Mouse (Mus musculus) cerebellum, adult 11 months (tissue): Measurements from ENCODE around the gene Phc1.

ENCODE experiments used
- DNase-seq: peaks from one replicate; pipeline ENCODE4 v3.0.0; 2022

Phc1 gene

DNA sequence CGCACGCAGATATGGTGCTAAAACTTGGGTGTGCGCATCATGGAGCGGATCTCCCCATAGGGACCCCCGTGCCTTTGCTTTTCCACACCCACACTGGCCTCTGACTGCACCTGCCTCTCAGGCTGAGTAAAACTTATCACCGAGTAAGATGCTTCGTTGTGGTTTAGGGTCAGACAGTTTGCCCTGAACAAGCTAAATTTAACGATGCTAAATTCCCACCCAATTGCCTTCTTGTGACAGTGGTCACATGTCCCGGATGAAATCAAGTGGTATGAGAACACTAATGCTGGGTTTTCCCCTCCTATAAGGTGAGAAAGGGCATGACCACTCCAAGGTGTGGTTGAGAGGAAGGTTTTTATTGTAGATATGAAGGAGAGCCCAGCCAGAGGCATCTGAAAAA is 46.6 kb downstream of the Phc1 start:
- DNase-seq = no peak

DNA sequence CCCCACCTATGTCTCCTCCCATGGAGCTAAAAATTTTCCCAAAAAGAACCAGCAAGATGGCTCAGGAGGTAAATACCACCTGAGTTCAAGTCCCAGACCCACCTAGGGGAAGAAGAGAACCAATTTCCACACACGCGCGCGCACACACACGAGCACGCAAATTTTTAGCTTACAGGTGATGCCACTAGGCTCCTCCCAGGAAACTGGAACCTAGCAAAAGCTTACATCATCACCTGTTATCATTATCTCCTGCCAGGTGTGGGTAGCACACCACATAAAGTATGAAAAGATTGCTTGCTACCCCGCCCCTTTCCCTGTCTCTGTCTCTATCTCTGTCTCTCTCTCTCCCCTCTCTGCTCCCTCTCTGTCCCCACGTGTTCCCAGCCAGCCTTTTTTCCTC is 47.2 kb downstream of the Phc1 start:
- no peak for DNase-seq

DNA sequence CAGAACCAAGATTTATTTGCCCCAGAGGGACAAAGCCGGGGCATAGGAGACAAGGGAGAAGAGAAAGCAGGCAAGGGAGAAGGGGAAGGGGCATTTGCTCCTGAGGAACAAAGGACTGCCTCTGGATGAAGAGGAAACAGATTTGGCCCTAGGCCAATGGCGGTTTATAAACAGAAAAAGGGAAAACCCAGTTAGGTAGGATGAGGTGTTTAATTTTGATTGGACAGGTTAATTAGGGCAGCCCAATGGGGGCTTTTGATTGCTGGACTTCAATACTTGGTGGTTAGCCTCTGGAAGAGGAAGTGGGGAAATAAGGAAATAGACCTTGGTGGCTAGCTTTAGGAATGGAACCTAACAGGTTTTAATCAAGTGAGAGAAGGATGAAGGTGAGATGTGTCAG is 48.2 kb downstream of the Phc1 start:
- no peak for DNase-seq

DNA sequence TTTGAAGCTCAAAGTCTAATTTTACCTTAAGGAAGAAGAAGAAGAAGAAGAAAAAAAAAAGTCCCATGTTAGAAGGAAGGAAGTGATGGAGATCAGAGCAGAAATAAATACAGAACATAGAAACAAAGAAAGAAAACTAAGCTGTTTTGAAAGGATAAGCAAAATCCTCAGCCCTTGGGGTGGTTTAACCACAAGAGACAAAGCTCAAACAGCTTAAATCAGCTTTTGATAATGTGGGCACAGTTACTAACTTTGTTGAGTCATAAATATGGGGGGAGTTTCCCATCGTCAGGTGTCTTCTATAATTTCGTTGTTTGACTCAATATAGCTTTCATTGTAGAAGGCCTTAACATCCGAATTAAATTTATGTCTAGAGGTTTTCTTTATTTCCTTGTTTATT is 48.6 kb downstream of the Phc1 start:
- DNase-seq = no peak

GRCm38 (mm10) chr6:122291264-122291663 is 49.1 kb downstream of the Phc1 start:
- DNase-seq = no peak

DNA sequence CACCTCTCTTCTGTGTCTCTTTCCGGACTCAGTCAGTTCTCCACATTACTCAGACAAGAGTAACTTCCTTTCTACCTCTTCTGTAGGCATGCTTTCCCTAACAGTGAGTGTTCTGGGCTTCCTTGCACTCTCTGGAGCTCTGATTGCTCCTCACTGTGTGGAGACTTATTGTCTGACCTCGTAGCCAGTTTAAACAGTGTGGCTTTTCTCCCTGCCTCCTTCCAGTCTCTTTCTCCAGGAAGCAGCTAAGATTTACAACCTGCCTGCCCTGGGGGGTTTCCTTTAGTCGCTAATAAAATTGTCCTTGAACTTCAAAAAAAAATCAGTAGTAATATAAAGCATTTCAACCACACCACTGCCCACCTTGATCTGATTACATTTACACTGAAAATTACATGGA is 50.1 kb downstream of the Phc1 start:
- DNase-seq = no peak

DNA sequence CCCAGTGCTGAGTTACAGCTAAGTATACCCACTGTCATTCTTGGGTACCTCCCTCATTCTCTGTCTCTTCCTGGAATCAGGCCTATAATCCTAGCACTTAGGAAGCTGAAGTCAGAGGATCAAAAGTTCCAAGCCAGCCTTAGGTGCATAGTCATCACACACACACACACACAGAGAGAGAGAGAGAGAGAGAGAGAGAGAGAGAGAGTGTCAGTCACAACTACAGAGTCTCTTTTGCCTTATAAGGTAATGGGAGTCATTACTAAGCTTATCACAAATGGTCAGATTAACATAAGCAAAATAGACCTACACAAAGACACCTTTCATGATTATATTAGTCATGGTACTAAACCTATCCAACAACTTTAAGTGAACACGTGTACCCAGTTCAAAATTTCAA is 51.0 kb downstream of the Phc1 start:
- no peak for DNase-seq

DNA sequence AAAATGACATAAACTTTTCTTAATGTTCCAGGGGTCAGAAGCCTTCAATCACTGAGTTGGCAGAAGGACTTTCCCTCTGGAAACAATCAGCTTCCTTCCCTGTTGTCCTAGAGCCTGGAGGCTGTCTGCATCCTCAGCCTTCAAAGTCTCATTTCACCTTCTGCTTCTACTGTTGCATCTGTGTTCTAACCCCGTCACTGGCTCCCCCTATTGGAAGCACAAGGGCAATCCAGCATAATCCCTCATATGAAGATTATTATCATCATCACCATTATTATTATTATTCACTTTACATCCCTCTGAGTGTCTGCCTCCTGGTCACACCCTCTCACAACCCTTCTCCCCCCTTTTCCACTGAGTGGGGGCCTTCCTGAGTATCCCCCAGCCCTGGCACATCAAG is 52.1 kb downstream of the Phc1 start:
- no peak for DNase-seq

- no peak for DNase-seq
These were observed 55.5 kb downstream of the Phc1 start for GRCm38 (mm10) chr6:122284823-122285222.

GRCm38 (mm10) chr6:122284304-122284703 is 56.1 kb downstream of the Phc1 start:
- no peak for DNase-seq

GRCm38 (mm10) chr6:122283429-122283828 is 56.9 kb downstream of the Phc1 start:
- no peak for DNase-seq

DNA sequence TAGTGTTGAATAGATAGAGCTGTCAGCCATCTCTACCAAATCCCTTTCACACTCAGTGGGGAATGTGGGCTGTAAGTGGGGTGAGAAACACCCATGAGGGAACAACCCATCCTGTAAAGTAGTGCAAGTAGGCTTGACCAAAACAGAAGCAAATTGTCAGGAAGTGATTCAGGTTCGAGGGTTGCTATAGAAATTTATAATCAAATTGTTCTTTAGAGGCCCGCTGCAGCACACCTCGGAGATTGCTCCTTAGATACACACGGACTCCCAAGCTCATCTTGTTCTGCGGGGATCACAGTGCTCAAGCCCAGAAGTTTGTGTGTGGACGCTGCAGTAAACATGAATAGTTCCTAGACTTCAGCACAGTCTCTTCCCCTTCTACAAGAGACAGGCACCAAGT is 57.6 kb downstream of the Phc1 start, which contains the start of gene Klrg1:
Gene Klrg1 (minus strand): TSS at position 101 of the 400 bp plus-strand sequence.
- DNase-seq = no peak

- DNase-seq = no peak
These were observed 63.8 kb downstream of the Phc1 start for GRCm38 (mm10) chr6:122276565-122276964.

- no peak for DNase-seq
These were observed 65.8 kb downstream of the Phc1 start for GRCm38 (mm10) chr6:122274546-122274945.

DNA sequence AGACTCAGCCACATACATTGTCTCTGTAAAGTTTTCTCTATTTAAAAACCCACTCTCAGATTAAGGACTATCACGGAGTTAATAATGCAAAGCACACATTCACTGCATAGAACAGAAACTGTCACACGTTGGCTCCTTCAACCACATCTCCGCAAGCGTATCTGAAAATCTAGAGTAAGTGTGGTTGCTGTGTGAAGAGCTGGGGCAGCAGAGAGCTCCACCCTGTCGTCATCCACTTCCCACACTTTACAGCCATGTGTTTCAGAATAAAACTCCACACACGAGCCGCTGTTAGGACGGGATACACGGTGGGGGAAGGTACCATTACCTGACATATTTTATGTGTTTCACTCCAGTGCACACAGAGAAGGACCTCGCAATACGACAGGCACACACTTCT is 70.2 kb downstream of the Phc1 start:
- DNase-seq = no peak

DNA sequence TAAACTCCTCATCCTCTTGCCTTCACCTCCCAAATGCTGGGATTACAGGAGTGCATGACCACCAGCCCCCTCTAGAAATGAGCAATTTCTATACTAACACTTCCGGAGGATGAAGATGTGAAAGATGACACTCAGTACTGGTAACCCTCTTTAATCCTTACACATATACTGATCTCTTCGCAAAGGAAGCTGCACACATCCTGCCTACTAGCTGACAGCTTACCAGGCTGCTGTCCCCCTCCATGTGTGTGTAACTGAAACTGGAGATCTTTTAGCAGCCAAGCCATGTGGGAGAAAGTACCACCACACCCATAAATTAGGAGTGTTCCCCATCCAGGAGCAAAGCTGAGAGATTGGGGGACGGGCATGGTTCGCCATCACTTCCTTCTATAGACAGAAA is 71.2 kb downstream of the Phc1 start:
- DNase-seq = no peak

- peak; percentile 89 for DNase-seq
These were observed 71.8 kb downstream of the Phc1 start for GRCm38 (mm10) chr6:122268561-122268960.
